Mouse (Mus musculus): ENCODE measurements around the gene Gm14419.
"Not testable (repeated sequence)": the region's sequence is repeated elsewhere in the genome, so short reads cannot be mapped to it uniquely, and the experiment has no call there.

Gm14419 gene

DNA sequence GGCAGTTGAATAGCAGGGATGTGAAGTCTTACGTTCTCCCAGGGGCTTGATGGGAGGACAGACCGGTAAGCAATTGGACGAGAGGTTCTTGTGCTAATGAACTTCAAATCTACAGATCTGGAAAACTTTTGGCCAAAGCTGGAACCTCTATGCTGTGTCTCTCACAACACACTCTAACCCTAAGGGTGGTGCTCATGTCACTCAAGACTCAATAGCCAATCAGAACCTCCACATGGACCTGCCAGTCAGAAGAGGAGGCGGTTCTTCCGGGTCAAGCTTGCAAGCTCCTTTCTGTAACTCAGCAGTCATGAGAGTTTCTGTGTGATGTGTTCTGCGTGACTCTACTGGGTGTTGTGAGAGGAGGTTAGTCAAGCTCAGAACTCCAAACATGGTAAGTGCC is at the start of gene Gm14419:
Gene Gm14419 (plus strand): TSS at position 301 of the 400 bp plus-strand sequence.
- not testable (repeated sequence) for DNase-seq (ENCODE audit: low spot score)
